Mouse (Mus musculus): ENCODE results near the gene Selenbp1. TPM values are rescaled to one million over a fixed set of nuclear protein-coding genes. Genes with fewer than 3 reads are reported as not detected.
A peak's percentile ranks its signal among the peaks of the same experiment; 100 is the strongest.
"Not testable (repeated sequence)": the region's sequence is repeated elsewhere in the genome, so short reads cannot be mapped to it uniquely, and the experiment has no call there.

The Selenbp1 gene
- total RNA-seq (2021): 10 to 100 TPM in 1 of 2 experiments, 1 to 10 TPM in 1; 8.2 to 17.1 TPM
- long read RNA-seq, experiment 1, transcript Selenbp1-201 (12 exons, 1,712 nt): major isoform, 8 of 12 reads
- long read RNA-seq, experiment 1, partial matches to known transcripts: 3 of 12 reads
- long read RNA-seq, experiment 1, other reads (novel, unspliced or antisense): 1 of 12 reads
- long read RNA-seq, experiment 2, transcript Selenbp1-201 (12 exons, 1,712 nt): major isoform, 14 of 31 reads
- long read RNA-seq, experiment 2, partial matches to known transcripts: 13 of 31 reads
- long read RNA-seq, experiment 2, other reads (novel, unspliced or antisense): 4 of 31 reads

DNA sequence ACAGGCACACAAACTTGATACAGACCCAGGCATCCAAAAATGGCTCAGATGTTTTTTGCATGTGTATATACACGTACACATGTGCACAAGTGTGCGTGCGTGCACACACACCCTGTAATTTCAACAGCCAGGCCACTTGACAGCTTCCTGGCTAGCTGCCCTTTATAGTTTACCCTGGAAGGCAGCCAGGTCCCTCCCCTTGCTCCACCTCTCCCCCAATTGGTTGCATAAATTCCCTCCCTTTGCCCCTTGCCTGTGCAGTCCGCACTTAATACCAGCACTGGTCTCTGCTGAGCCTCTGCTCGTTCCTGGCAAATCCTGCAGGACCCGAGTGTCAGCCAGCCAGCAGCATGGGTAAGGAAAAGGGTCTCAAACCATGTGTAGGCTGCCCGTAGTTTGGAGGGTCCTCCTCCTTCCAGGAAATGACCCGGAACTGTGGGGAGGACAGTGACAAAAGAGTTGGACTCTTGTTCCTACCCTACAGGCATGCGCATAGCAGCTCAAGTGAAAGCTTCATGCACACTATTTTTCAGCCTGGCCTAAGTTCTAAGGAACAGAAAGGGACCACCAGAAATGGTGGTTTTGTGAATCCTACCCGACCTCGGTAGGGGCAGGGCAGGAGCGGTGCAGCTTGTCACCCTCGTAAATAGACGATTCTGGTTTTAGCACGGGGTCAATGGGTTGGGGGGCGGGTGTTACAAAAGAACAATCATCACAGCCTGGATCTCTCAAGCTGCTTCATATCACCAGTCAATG, at the start of gene Selenbp1:
TSS of gene Selenbp1 (plus strand) at position 248 of the 756 bp plus-strand sequence.
- DNase-seq: peak; percentile 65 to 86

DNA sequence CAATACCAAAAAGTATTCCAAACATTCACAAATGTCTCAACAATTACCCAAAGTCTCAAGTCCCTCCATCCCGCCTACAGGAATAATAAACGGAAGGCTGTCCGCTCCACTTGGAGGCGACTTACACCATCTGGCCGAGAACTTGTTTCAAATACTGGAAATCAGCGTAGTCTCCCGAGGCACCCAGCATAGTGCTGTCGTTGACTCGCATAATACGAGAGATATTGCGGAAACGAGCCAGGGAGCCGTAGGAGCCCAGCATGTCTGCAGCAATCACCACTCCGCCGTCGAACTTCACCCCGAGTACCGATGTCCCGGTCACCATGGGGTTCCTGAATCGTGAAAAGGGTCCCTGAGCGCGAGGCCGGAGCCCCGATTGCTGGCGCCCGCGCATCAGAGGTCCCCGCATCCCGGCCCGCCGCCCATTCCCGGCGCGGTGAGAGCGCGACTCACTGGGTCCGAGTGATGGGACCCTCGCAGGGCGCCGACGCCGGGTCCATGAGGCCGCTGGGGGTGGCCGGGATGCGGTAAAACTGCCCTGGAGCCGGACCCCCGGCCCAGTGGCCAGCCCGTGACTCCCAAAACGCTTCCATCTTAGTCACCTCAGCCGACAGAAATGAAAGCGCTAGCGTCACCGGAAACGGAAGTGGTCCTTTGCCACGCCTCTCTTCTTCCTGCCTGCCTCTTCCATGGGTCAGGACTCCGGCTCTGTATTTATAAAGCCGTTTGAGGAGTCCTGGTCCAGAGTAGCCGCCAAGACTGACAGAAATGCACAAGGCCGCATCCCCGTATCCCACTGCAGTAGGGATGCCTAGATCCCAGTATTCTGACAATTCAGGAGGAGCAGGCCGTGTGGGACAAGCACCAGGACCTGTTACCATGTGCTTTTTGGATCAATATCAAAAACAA, 46.3 kb upstream of the Selenbp1 start, which contains the start of gene Psmb4:
TSS of gene Psmb4 (minus strand) at position 646 of the 909 bp plus-strand sequence.
- intact Hi-C loops (cut with DNase I): loop anchor here (10.0 kb wide), 1 partner anchor 108 kb away; no protein-coding TSS in a partner anchor

More for the DNA sequence above, at the start of gene Selenbp1:
- intact Hi-C loops (cut with DNase I): no loop called here

DNA sequence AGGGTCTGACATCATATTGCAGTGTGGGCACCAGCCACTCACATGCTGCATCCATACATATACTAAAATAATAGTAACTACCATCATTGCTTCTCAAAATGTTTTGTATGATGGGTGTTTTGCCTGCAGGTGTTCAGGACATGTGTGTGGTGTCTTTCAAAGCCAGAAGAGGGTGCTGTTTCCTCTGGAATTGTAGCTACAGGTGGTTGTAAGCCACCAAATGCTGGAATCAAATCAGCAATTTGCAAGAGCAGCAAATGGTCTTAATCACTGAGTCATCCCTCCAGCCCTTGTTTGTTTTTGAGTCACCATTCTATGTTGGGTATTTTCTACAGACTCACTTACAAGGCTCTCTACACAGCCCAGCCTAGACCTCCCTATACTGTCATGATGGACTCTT, 44.3 kb upstream of the Selenbp1 start:
- intact Hi-C loops (cut with DNase I): loop anchor here (2.0 to 10.0 kb wide), 2 partner anchors 14 to 106 kb away; no protein-coding TSS in a partner anchor
- no peak for DNase-seq

More for the DNA sequence above, 46.3 kb upstream of the Selenbp1 start, which contains the start of gene Psmb4:
- peak; percentile 78 to 79 for DNase-seq

DNA sequence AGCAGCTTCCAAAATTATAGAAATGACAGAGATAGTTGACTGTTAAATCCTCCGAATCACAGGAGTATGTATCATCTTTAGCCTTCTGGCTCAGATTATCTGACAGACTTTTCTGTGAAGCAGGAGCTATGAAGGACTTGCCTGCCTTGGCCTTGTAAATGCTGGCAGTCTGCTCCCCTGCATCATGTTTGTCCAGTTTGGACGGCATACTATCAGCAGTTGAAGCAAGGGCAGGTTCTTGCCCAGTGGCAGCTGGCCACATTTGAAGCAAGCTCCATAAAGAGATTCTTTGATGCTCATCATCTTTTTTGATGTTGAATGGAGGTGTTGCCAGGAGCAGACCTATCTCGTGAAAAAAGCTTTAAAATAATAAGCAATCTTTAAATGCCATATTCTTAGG, 38.8 kb upstream of the Selenbp1 start:
- intact Hi-C loops (cut with DNase I): no loop called here

DNA sequence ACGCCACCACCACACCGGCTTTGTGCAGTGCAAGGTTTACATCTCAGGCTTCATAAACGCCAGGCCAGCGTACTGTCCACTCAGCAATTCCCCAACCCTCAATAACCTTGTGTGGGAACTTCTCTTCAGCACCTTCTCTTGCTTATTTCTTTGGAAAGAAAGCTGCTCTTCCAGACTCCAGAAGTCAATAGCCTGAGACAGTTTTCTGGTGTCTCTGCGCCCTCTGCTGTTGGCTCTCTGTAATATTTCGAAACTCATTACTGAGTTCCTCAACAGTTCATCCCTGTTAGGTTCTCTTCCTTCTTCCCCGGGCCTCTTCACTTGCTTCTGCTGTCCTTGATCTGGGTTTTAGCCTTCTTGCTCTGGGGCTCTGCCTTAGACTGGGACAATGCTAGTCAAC, 30.1 kb upstream of the Selenbp1 start:
- DNase-seq: peak in 1 of 2 experiments; percentile 56
- intact Hi-C loops (cut with DNase I): loop anchor here (2.0 kb wide), 1 partner anchor 14 kb away; no protein-coding TSS in a partner anchor

More for the DNA sequence above, 38.8 kb upstream of the Selenbp1 start:
- no peak for DNase-seq

DNA sequence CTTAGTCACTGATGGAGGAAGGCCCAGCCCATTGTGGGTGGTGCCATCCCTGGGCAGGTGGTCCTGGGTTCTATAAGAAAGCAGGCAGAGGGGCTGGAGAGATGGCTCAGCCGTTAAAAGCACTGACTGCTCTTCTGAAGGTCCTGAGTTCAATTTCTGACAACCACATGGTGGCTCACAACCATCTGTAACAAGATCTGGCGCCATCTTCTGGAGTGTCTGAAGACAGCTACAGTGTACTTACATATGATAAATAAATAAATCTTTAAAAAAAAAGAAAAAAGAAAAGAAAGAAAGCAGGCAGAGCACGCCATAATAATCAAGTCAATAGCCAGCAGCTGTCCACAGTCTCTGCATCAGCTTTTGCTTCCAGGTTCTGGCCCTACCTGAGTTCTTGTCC, 28.1 kb upstream of the Selenbp1 start:
- intact Hi-C loops (cut with DNase I); DNase-seq: not testable (repeated sequence)

DNA sequence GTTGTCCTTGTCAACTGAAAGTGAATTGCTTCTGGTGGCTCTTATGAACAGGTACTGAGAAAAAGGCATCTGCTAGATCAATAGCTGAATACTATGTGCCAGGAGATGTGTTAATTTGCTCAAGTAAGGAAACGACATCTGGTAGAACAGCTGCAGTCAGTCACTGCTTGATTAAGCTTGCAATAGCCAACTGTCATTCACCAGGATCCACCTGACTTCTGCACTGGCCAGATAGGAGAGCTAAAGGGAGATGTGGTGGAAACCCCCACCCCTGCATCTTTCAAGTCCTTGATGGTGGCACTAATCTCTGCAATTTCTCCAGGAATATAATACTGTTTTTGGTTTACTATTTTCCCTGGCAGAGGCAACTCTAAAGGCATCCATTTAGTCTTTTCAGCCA, 26.4 kb upstream of the Selenbp1 start:
- no peak for DNase-seq
- intact Hi-C loops (cut with DNase I): no loop called here

DNA sequence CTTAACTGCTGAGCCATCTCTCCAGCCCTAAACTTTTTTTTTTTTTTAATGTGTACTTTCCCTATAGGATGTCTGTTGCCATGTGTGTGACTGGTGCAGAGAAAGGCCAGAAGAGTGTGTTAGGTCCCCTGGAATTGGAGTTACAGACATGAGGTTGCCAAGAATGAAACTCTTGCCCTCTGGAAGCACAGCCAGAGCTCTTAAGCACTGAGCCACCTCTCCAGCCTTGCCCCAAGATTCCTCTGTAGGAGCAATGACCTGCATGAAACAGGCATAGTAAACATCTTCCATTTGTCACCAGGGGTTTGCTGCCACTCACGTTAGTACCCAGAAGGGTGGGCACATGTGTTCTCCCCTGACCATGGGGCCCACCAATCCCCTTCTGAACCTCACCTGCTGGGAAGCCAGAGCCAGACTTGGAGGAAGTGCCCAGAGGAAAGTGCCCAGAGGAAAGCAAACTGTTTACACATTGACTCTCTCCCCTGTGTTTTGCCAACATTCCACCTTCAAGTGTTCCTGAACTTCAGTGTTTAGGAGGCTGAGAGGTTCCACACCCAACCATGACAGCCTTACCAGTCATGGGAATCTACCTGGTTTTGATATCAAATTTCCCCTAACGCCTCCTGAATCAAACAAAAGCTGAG, 21.7 kb upstream of the Selenbp1 start:
- no peak for DNase-seq
- intact Hi-C loops (cut with DNase I): no loop called here

DNA sequence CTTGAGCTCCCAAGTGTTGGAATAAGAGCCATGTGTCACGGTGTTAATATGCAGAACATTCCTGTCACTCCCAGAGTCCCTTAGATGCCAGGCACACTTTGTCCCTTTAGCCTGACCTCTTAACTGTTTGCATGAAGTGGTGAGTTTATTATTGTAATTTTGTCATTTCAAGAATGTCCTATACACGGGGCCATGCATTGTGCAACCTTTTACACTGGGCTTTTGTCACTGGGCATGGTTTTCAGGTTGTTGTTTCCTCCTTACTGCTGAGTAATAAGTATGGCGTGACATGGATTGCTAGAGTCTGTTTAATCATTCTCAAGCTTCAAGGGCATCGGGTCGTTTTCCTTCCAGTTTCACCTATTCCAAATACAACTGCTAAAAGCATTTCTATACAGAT, 19.1 kb upstream of the Selenbp1 start:
- no peak for DNase-seq
- intact Hi-C loops (cut with DNase I): no loop called here

DNA sequence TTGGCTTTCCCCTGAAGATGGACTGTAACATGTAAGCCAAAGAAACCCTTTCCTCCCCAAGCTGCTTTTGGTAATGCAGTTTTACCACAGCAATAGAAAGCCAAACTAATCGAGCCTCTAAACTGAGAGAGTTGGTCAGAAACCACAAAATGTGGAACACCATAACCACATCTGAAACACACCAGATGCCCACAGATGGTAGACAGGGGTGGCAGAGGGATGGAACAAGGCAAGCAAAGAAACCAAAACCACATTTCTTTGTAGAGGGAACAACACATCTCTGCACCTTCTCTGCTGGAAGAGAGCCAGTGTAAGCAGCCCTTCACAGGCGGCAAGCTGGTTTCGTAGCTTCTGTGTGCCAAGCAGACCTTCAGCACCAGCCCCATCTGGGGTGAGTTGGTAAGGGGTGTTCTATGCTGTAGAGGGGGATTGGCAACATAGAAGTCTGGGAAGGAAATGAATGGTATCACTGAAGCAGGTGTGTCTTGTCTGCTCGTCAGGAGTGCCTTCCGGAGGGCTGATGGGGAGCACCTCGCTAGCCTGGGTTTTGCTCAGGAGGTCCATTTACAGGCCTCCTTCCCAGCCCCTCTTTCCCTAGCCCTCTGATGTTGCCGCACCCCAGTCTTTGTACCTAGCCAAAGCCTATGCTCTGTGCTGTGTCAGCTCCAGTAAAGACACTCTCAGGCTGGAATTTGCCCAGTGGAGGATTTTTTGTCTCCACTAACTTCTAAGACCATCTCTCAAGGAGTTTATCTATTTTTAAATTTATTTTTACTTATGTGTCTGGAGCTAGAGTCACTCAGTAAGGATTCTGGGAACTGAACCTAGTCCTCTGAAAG, 16.7 kb upstream of the Selenbp1 start:
- no peak for DNase-seq
- intact Hi-C loops (cut with DNase I): no loop called here

DNA sequence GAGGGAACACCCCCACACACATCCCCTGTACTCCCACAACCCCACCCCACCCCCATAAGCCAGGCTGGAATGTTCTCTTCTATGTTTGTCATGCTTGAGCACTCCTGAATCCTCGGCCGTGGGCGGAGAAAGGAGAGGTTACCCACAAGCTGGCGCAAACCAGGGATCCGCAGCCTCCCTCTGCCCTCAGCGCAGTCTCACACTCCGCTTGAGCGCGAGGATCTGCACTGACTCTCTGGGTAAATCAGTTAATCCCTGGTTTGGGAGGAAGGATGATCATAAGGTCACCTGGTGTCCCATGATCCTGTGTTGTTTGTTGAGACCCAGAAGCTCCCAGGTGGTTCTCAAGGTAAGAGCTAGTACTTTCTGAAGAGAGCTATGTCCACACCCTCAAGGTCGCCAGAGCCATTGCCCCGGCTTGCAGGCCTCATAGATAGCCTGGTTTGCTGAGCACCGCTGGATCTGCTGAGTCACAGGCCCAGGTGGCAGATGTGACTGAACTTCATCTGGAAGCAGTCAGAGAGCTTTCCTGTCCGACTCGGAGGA, 15.0 kb upstream of the Selenbp1 start:
- intact Hi-C loops (cut with DNase I): no loop called here
- no peak for DNase-seq

DNA sequence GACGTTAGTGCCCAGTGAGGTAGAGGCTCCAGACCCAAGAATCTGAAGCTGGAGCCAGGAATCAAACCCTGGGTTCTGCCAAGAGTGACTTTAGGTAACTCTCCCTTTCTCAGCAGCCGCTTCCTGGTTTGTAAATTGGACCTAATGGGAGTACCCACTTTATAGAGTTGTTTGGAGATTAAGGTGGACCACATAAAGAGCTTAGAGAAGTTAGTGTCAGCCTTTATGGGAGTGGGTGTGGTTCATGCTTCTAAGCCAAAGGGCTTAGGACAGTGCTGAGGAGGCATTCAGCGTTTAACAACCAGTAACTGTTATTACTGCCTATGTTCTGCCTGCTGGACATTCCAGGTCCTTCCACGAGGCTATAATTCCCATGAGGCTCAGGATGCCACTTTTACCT, 14.0 kb upstream of the Selenbp1 start:
- DNase-seq: no peak
- intact Hi-C loops (cut with DNase I): no loop called here

DNA sequence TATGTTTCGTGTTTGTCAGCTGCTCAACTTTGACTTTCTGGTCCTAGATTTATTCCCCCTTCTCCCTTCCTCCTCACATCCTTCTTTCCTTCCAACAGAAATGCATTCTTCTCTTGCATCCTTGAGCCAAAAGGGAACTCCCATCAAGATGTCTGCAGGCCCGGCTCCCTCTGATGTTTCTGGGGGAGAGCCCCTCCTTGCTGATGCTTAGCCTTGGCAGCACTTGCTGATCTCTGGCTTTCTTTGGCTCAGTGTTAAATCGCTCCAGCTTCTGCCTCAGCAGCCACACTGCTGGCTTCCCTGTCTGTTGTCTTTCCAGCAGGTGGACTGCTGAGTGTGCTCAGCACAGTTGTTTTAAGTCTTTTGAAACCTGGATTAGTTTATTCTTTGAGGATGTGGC, 11.8 kb upstream of the Selenbp1 start:
- no peak for DNase-seq
- intact Hi-C loops (cut with DNase I): no loop called here

DNA sequence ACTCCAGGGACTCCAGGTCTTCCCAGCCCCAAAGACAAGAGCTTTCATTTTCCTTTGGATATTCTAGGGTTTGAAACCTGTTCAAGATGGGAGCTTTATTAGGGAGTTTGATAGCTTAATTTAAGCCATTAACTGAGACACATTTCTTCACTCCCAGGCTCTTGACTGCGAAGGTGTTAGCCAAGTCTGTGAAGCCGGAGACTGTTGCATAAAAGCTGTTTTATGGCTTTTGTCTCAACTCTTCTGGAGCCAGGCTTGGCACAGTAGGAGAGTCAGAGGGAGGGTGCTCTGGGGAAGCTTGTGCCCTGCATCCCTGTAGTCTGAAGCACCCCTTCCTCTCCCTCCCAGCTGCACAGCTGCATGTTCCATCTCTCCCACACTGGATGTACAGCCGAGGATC, 10.5 kb upstream of the Selenbp1 start:
- DNase-seq: no peak
- intact Hi-C loops (cut with DNase I): no loop called here

DNA sequence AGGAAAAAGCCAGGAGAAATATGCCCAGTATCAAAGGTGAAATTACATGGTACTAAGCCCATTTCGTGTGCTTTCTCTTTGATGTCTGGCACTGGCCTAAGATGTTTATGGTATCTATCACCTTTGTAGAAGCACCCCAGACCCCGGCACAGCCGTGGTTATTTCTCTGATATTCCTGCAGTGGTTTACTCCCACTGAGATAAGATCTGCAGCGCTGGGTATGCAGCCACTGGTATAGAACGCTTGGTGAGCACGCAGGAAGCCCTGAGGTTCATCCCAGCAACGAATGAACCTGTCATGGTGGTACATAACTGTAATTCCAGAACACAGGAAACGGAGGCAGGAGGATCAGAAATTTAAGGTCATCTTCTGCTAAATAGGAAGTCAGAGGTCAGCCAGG, 8.2 kb upstream of the Selenbp1 start:
- intact Hi-C loops (cut with DNase I): no loop called here
- DNase-seq: no peak

DNA sequence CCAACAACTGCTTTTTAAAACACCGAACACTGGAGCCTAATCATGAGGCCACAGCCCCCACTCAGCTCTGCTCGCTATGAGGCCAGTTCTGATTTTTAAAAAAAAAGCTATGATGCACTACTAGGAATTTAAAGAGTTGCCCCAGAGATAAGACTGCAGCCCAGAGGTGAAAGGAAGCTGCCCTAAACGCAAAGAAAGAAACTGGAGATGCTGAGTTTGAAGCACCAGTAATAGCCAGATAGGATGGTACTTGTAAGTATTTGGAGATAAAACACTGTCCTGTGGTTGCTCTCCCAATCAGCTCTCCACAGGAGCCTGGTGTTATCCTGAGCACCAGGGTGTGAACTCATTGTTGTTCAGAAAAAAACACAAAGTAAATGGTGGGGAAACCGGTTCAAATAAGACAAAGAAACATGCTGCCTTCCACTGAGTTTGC, 6.5 kb upstream of the Selenbp1 start:
- intact Hi-C loops (cut with DNase I); DNase-seq: not testable (repeated sequence)

DNA sequence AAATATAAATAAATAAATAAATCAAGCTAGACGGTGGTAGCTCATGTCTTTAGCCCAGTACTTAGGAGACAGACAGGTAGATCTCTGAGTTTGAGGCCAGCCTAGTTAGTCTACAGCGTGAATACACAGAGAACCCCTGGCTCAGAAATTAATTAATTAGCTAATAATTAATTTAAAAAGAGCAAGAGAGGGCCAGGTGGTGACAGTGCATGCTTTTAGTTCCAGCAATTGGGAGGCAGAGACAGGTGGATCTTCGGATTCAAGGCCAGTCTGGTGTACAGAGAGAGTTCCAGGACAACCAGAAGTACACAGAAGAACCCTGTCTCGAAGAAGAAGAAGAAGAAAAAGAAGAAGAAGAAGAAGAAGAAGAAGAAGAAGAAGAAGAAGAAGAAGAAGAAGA, 3.9 kb upstream of the Selenbp1 start:
- DNase-seq; intact Hi-C loops (cut with DNase I): not testable (repeated sequence)

DNA sequence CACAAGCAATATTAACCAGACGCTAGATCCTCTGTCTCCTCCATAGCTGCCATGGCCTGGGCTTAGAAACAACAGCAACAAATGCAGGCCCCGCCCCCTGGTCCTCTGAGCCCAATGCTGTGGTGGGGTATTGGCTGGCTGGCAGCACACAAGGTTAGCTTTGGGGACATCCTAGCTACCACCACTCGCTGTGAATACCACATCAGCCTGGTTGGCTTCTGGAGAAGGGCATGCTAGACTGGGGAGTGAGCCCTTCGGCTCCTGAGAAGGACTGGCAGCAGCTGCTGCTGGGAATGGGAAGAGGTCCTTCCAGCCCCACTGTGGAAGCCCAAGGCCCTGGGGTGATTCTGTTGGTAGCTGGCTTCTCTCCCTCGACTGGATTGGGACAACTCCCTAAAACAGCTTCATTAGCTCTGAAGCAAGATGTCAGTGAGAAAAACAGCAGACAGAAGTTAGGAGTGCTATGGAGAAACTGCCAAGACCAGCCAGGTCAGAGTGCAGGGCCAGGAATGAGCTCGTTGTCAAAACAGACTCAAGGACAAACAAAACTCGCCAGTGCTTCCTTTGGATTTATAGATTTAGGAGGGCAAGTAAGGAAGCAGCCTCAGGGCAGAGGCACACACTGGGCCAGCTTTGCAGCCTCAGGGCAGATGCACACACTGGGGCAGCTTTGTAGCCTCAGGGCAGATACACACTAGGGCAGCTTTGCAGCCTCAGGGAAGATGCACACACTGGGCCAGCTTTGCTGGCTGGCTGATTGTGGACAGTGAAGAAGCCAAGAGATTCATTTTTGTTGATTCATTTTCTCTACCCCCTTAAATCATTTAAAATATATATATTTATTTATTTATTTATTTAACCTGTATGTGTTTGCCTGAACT, 2.2 kb upstream of the Selenbp1 start:
- DNase-seq; intact Hi-C loops (cut with DNase I): not testable (repeated sequence)
